ENCODE assay signal across 9 mouse cellular contexts in genomic region chr3:82547908-82548721, GRCm38 (mm10). TPM values are rescaled to one million over a fixed set of nuclear protein-coding genes. Genes with fewer than 3 reads are reported as not detected.
DNase-seq lines count a peak whose midpoint lies in the region; ATAC-seq and TF ChIP-seq lines count a peak whose summit lies in the region.
"Had no signal": no experiment of that assay in that cellular context is flagged by ENCODE, and none has a peak within 500 bp of the region (broad histone marks: within the 10 kb centered on the region; RNA-seq: fewer than 3 reads in every experiment).

TSS of gene Npy2r (minus strand) at chr3:82548084.

- WGBS in cerebellum, adult 2 months: 1% methylated on average over 32 of the region's 32 CpGs
- under 1% methylated on average over 32 of the region's 32 CpGs for WGBS in heart, embryonic 15.5 days
- under 1% methylated on average over 32 of the region's 32 CpGs for WGBS in limb, embryonic 11.5 days
- WGBS in neural tube, embryonic 12.5 days: under 1% methylated on average over 32 of the region's 32 CpGs

- no peak for TF ChIP-seq CTCF in cerebellum, adult 2 months (IDR thresholded peaks at IDR 0.05; ENCODE audit: borderline replicate concordance, insufficient read depth, low read depth, low read length)

- peak within 1 kb of the TSS; percentile 28 for H3K4me3 ChIP-seq in cerebellum, adult 2 months (replicated peaks; ENCODE audit: insufficient read depth, low read depth, low read length)
- peak within 1 kb of the TSS; percentile 54 for H3K4me3 ChIP-seq in heart, embryonic 15.5 days
- peak within 1 kb of the TSS; percentile 41 for H3K4me3 ChIP-seq in limb, embryonic 11.5 days (ENCODE audit: low read depth, low read length)
- H3K4me3 ChIP-seq in neural tube, embryonic 12.5 days: peak within 1 kb of the TSS; percentile 43

- no peaks in the 10 kb centered on the region for H3K27me3 ChIP-seq in cerebellum, adult 2 months (ENCODE audit: control insufficient read depth, insufficient read depth, low read length)
- peaks cover 15% of the 10 kb centered on the region for H3K27me3 ChIP-seq in heart, embryonic 15.5 days
- H3K27me3 ChIP-seq in limb, embryonic 11.5 days (ENCODE audit: control insufficient read depth, insufficient read depth, low read length): peaks cover 6% of the 10 kb centered on the region
- peaks cover 17% of the 10 kb centered on the region for H3K27me3 ChIP-seq in neural tube, embryonic 12.5 days (replicated peaks)

- TF ChIP-seq POLR2A in cerebellum, adult 2 months (IDR thresholded peaks at IDR 0.05; ENCODE audit: borderline replicate concordance, insufficient read depth, low read length): no peak

- no peaks in the 10 kb centered on the region for H3K9me3 ChIP-seq in heart, embryonic 15.5 days (replicated peaks)
- H3K9me3 ChIP-seq in limb, embryonic 11.5 days (ENCODE audit: control insufficient read depth, low read length): no peaks in the 10 kb centered on the region
- no peaks in the 10 kb centered on the region for H3K9me3 ChIP-seq in neural tube, embryonic 12.5 days

- no peaks in the 10 kb centered on the region for H3K36me3 ChIP-seq in heart, embryonic 15.5 days
- H3K36me3 ChIP-seq in limb, embryonic 11.5 days (ENCODE audit: control insufficient read depth, insufficient read depth, low read length): no peaks in the 10 kb centered on the region
- no peaks in the 10 kb centered on the region for H3K36me3 ChIP-seq in neural tube, embryonic 12.5 days

- peak; percentile 53 for ATAC-seq in heart, embryonic 15.5 days (replicated peaks; ENCODE audit: insufficient number of reproducible peaks, insufficient read depth, low FRiP score, low read depth)
- peak; percentile 69 for ATAC-seq in limb, embryonic 11.5 days (ENCODE audit: insufficient number of reproducible peaks, low FRiP score, low TSS enrichment, low read depth)
- ATAC-seq in neural tube, embryonic 12.5 days (ENCODE audit: low FRiP score, low read depth): peak; percentile 70

- H3K4me1 ChIP-seq in cerebellum, adult 2 months (ENCODE audit: control insufficient read depth, insufficient read depth, low read length): no peaks in the 10 kb centered on the region
- H3K4me1 ChIP-seq in heart, embryonic 15.5 days (replicated peaks): peaks cover 7% of the 10 kb centered on the region
- H3K4me1 ChIP-seq in limb, embryonic 11.5 days (ENCODE audit: control insufficient read depth, insufficient read depth, low read length): no peaks in the 10 kb centered on the region
- peaks cover 10% of the 10 kb centered on the region; the same call in 1 of the 2 replicates for H3K4me1 ChIP-seq in neural tube, embryonic 12.5 days

- no peak within 1 kb of the TSS for H3K27ac ChIP-seq in cerebellum, adult 2 months (ENCODE audit: insufficient read depth, low read length)
- no peak within 1 kb of the TSS for H3K27ac ChIP-seq in heart, embryonic 15.5 days
- H3K27ac ChIP-seq in limb, embryonic 11.5 days (replicated peaks; ENCODE audit: low read depth, low read length): no peak within 1 kb of the TSS
- no peak within 1 kb of the TSS for H3K27ac ChIP-seq in neural tube, embryonic 12.5 days

- DNase-seq in cerebellum, adult 2 months: peak; percentile 17 to 27
- no peak for DNase-seq in cerebellum, postnatal 4 days (ENCODE audit: low spot score in 2 of 2)
- DNase-seq in right cerebral cortex, postnatal 14 days: peak; percentile 7
- no peak for DNase-seq in right cerebral cortex, adult 18-20 months
- peak; percentile 61 for DNase-seq in limb, embryonic 11.5 days (ENCODE audit: low spot score)
- DNase-seq in adipocyte (ENCODE audit: low spot score): no peak

- peak within 1 kb of the TSS; percentile 88 for H3K4me2 ChIP-seq in heart, embryonic 15.5 days
- peak within 1 kb of the TSS; percentile 87 for H3K4me2 ChIP-seq in limb, embryonic 11.5 days (ENCODE audit: low read depth, severe bottlenecking)
- H3K4me2 ChIP-seq in neural tube, embryonic 12.5 days (replicated peaks): peak within 1 kb of the TSS; percentile 87

- peak within 1 kb of the TSS; percentile 30 for H3K9ac ChIP-seq in heart, embryonic 15.5 days
- peak within 1 kb of the TSS; percentile 17; the same call in 1 of the 2 replicates for H3K9ac ChIP-seq in limb, embryonic 11.5 days (ENCODE audit: low read length)
- H3K9ac ChIP-seq in neural tube, embryonic 12.5 days: peak within 1 kb of the TSS; percentile 51

RNA-seq across cellular contexts. Expression of gene Npy2r, which starts in this region (rescaled TPM):
- polyA plus RNA-seq in cerebellum, adult 2 months (2012; rRNA removed): 1.5 and 1.6 TPM in 2 replicates
- 0.23 and 0.25 TPM in 2 replicates for polyA plus RNA-seq in heart, embryonic 15.5 days (2015; fragmentation: Nextera tagmentation; extraction: Ambion mirVana)
- polyA plus RNA-seq in limb, embryonic 11.5 days (2014; fragmentation: Nextera tagmentation; extraction: Ambion mirVana): 0.08 and 0.16 TPM in 2 replicates
- polyA plus RNA-seq in neural tube, embryonic 12.5 days (2016; fragmentation: Nextera tagmentation; extraction: Ambion mirVana): 0.32 and 0.61 TPM in 2 replicates
- polyA plus RNA-seq: spleen, adult 2 months had no signal

Comparison
In these comparisons a context has a peak if more than half of its experiments do, and no peak if none do; other contexts are left out.
1. DNase-seq: peak in cerebellum, adult 2 months (2 of 2) and right cerebral cortex, postnatal 14 days (single experiment); none in cerebellum, postnatal 4 days (0 of 2), right cerebral cortex, adult 18-20 months (single experiment) and adipocyte (single experiment).
2. Peak in ATAC-seq, H3K4me3 ChIP-seq, H3K9ac ChIP-seq and H3K4me2 ChIP-seq in heart, embryonic 15.5 days; RNA of the gene not detected or under 1 TPM.
3. Peak in DNase-seq, ATAC-seq, H3K4me3 ChIP-seq, H3K9ac ChIP-seq and H3K4me2 ChIP-seq in limb, embryonic 11.5 days; RNA of the gene not detected or under 1 TPM.
4. Peak in ATAC-seq, H3K4me3 ChIP-seq, H3K9ac ChIP-seq and H3K4me2 ChIP-seq in neural tube, embryonic 12.5 days; RNA of the gene not detected or under 1 TPM.
5. Peak in every context shown above with its lines, with median percentiles within 50 percentile points of each other: H3K4me3 ChIP-seq, ATAC-seq, H3K4me2 ChIP-seq and H3K9ac ChIP-seq.